ENCODE assay signal across 13 mouse cellular contexts in genomic region chr7:44792781-44793180, GRCm38 (mm10).
"Had no signal": no experiment of that assay in that cellular context is flagged by ENCODE, and none has a peak within 500 bp of the region (broad histone marks: within the 10 kb centered on the region; RNA-seq: fewer than 3 reads in every experiment).

No protein-coding gene starts in this region.

- H3K4me2 ChIP-seq: limb, embryonic 15.5 days; lung, embryonic 15.5 days; neural tube, embryonic 15.5 days had no signal

- DNase-seq: kidney, adult 18-20 months; lung, postnatal 14 days; midbrain, embryonic 14.5 days; spleen, adult 18-20 months; thymus, adult 18-20 months; thymus, postnatal 25 days had no signal

- H3K4me3 ChIP-seq: left cerebral cortex, adult 2 months; limb, embryonic 15.5 days; lung, embryonic 15.5 days; midbrain, embryonic 10.5 days; myocyte; neural tube, embryonic 15.5 days had no signal

- H3K27ac ChIP-seq: left cerebral cortex, adult 2 months; limb, embryonic 15.5 days; lung, embryonic 15.5 days; midbrain, embryonic 10.5 days; neural tube, embryonic 15.5 days had no signal

- ATAC-seq: inflammation-experienced regulatory T-cells, adult 6 months had no signal

- H3K9me3 ChIP-seq: limb, embryonic 15.5 days; lung, embryonic 15.5 days; neural tube, embryonic 15.5 days had no signal

- H3K27me3 ChIP-seq: limb, embryonic 15.5 days; lung, embryonic 15.5 days; neural tube, embryonic 15.5 days had no signal

- H3K36me3 ChIP-seq: limb, embryonic 15.5 days; lung, embryonic 15.5 days; midbrain, embryonic 10.5 days; neural tube, embryonic 15.5 days had no signal

- H3K9ac ChIP-seq: limb, embryonic 15.5 days; lung, embryonic 15.5 days; neural tube, embryonic 15.5 days had no signal

- H3K4me1 ChIP-seq: limb, embryonic 15.5 days; lung, embryonic 15.5 days; neural tube, embryonic 15.5 days had no signal
